Mouse (Mus musculus): ENCODE results near the gene Suds3. TPM values are rescaled to one million over a fixed set of nuclear protein-coding genes. Genes with fewer than 3 reads are reported as not detected.

Gene Suds3
- polyA plus RNA-seq (2014; fragmentation: Nextera tagmentation; extraction: Ambion mirVana), result 37.8 and 41.9 TPM in 2 replicates

DNA sequence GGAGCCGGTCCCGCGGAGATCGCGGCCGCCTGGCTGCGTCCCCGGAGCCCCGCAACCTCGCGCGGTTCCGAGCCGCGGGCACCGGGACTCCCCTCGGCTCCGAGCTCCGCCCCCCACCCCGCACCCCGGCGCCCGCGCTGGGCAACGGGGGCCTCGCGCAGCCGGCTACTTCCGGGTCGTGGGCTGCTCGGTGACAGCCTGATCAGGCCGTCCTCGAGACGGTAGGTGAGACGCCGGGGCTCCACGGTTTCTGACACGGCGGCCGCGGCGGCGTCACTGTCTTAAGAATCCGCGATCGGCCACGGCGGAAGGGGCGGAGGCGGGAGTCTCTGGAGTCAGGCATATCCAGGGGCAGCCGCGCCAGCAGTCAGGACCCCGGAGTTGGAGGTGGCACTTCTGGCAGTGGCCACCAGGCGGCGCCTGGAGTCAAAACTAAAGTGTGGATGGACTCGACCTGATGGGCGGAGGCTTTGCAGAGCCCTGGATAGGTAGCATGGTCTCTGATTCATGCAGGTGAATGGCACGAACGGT is at the start of gene Suds3:
Suds3 (minus strand) TSS at position 278 of the 531 bp plus-strand sequence.
- WGBS, result under 1% methylated on average over 59 of the region's 59 CpGs
- peak within 1 kb of the TSS; percentile 87 for H3K9ac ChIP-seq (ENCODE audit: low read depth, low read length)
- peaks cover 16% of the 10 kb centered on the region for H3K36me3 ChIP-seq (ENCODE audit: control insufficient read depth, insufficient read depth, low read length)
- H3K9me3 ChIP-seq (ENCODE audit: control insufficient read depth, low read length), result no peaks in the 10 kb centered on the region
- H3K4me3 ChIP-seq (ENCODE audit: low read depth, low read length), result peak within 1 kb of the TSS; percentile 97
- DNase-seq (ENCODE audit: low spot score) (peak; percentile 95), ATAC-seq (replicated peaks; ENCODE audit: low FRiP score) (peak; percentile 75)
- H3K27me3 ChIP-seq (replicated peaks; ENCODE audit: control insufficient read depth, insufficient read depth, low read length), result no peaks in the 10 kb centered on the region
- peak within 1 kb of the TSS; percentile 84 for H3K27ac ChIP-seq (ENCODE audit: low read depth, low read length)
- H3K4me2 ChIP-seq, result peak within 1 kb of the TSS; percentile 97
- peaks cover 17% of the 10 kb centered on the region for H3K4me1 ChIP-seq (replicated peaks; ENCODE audit: control insufficient read depth, insufficient read depth, low read length)

DNA sequence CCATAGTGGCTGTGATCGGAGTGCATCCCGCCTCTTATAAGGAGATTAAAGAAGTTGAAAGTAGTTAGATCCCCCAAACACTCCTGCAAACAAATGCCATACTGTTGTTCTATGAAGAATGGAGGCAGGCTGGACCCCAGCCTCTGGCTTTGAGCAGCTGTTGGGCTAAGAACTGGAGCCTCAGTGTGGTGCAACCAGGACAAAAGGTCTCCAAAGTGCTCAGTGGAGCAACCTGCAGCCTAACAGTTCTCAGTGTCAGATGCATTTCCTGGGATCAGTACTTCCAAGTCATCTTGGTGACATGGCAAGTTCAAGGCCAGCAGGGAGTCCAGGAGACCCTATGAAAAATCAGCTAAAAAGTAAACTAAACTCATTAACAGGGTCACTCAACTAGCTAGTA is 49.0 kb upstream of the Suds3 start:
- no peak for ATAC-seq (replicated peaks; ENCODE audit: low FRiP score)
- Histone ChIP-seq H3K9me3 (ENCODE audit: control insufficient read depth, low read length) (no peaks in the 10 kb centered on the region), H3K36me3 (ENCODE audit: control insufficient read depth, insufficient read depth, low read length) (peaks cover 9% of the 10 kb centered on the region; the same call in 1 of the 2 replicates), H3K4me3 (ENCODE audit: low read depth, low read length) (no peak overlapping the region), H3K27me3 (replicated peaks; ENCODE audit: control insufficient read depth, insufficient read depth, low read length) (no peaks in the 10 kb centered on the region), H3K9ac (ENCODE audit: low read depth, low read length) (no peak overlapping the region), H3K27ac (ENCODE audit: low read depth, low read length) (no peak overlapping the region), H3K4me2 (no peak overlapping the region), H3K4me1 (replicated peaks; ENCODE audit: control insufficient read depth, insufficient read depth, low read length) (peaks cover 2% of the 10 kb centered on the region)
- WGBS, result 98% methylated on average over 2 of the region's 2 CpGs
- DNase-seq (ENCODE audit: low spot score), result no peak

DNA sequence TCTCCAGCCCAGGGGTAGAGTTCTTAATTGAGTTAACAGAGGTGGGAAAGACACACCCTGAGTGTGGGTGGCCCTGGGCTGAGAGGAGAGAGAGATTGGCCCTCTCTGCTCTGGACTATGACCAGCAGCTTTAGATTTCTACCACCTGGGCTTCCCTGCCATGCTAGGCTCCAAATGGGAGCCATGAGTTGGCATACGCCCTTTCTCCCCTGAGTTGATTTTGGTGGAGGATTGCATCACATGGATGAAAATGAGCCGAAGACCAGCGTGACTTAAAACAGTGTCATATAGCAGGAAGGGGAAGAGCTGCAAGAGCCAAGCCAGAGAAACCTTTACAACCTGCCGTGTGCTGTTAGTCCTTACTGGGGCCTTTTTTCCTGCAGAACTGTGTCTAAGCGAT is 48.6 kb upstream of the Suds3 start:
- H3K4me3 ChIP-seq (ENCODE audit: low read depth, low read length), result no peak overlapping the region
- no peak for ATAC-seq (replicated peaks; ENCODE audit: low FRiP score)
- H3K27ac ChIP-seq (ENCODE audit: low read depth, low read length), result no peak overlapping the region
- H3K9ac ChIP-seq (ENCODE audit: low read depth, low read length), result no peak overlapping the region
- H3K36me3 ChIP-seq (ENCODE audit: control insufficient read depth, insufficient read depth, low read length), result peaks cover 9% of the 10 kb centered on the region; the same call in 1 of the 2 replicates
- H3K4me1 ChIP-seq (replicated peaks; ENCODE audit: control insufficient read depth, insufficient read depth, low read length), result peaks cover 4% of the 10 kb centered on the region
- no peak for DNase-seq (ENCODE audit: low spot score)
- WGBS, result 86% methylated on average over 5 of the region's 5 CpGs
- no peak overlapping the region for H3K4me2 ChIP-seq
- no peaks in the 10 kb centered on the region for H3K27me3 ChIP-seq (replicated peaks; ENCODE audit: control insufficient read depth, insufficient read depth, low read length)
- no peaks in the 10 kb centered on the region for H3K9me3 ChIP-seq (ENCODE audit: control insufficient read depth, low read length)

DNA sequence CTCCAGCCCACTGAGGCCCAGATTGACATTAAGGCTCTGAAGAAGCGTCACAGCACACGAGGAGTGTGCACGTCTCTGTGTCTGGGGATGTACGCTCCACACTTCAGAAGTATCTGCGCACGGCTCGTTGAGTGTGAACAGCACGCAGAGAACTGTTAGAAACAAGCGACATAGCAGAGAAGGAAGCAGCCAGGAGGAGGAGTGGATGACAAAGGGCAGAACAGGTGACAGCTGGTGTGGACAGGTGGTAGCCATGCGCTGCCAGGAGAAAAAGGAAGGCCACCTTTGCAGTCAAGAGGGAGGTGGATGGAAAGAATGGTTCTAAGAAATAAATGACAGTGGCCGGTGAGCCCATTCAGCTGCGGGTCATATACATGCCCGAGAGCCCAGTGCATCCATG is 47.9 kb upstream of the Suds3 start:
- ATAC-seq (replicated peaks; ENCODE audit: low FRiP score) (no peak), DNase-seq (ENCODE audit: low spot score) (no peak)
- Histone ChIP-seq H3K27me3 (replicated peaks; ENCODE audit: control insufficient read depth, insufficient read depth, low read length) (no peaks in the 10 kb centered on the region), H3K9ac (ENCODE audit: low read depth, low read length) (no peak overlapping the region), H3K4me2 (no peak overlapping the region), H3K9me3 (ENCODE audit: control insufficient read depth, low read length) (no peaks in the 10 kb centered on the region), H3K4me1 (replicated peaks; ENCODE audit: control insufficient read depth, insufficient read depth, low read length) (peaks cover 11% of the 10 kb centered on the region), H3K4me3 (ENCODE audit: low read depth, low read length) (no peak overlapping the region), H3K27ac (ENCODE audit: low read depth, low read length) (no peak overlapping the region), H3K36me3 (ENCODE audit: control insufficient read depth, insufficient read depth, low read length) (peaks cover 9% of the 10 kb centered on the region; the same call in 1 of the 2 replicates)
- WGBS, result 94% methylated on average over 13 of the region's 13 CpGs

- no peak for DNase-seq (ENCODE audit: low spot score)
- ATAC-seq (replicated peaks; ENCODE audit: low FRiP score), result no peak
- Histone ChIP-seq H3K9me3 (ENCODE audit: control insufficient read depth, low read length) (no peaks in the 10 kb centered on the region), H3K27ac (ENCODE audit: low read depth, low read length) (no peak overlapping the region), H3K27me3 (replicated peaks; ENCODE audit: control insufficient read depth, insufficient read depth, low read length) (no peaks in the 10 kb centered on the region), H3K36me3 (ENCODE audit: control insufficient read depth, insufficient read depth, low read length) (peaks cover 15% of the 10 kb centered on the region; the same call in 1 of the 2 replicates), H3K9ac (ENCODE audit: low read depth, low read length) (no peak overlapping the region), H3K4me2 (no peak overlapping the region), H3K4me3 (ENCODE audit: low read depth, low read length) (no peak overlapping the region), H3K4me1 (replicated peaks; ENCODE audit: control insufficient read depth, insufficient read depth, low read length) (peaks cover 11% of the 10 kb centered on the region)
- WGBS, result 80% methylated on average over 10 of the region's 10 CpGs
These were observed 44.6 kb upstream of the Suds3 start for GRCm38 (mm10) chr5:117160499-117160898.

DNA sequence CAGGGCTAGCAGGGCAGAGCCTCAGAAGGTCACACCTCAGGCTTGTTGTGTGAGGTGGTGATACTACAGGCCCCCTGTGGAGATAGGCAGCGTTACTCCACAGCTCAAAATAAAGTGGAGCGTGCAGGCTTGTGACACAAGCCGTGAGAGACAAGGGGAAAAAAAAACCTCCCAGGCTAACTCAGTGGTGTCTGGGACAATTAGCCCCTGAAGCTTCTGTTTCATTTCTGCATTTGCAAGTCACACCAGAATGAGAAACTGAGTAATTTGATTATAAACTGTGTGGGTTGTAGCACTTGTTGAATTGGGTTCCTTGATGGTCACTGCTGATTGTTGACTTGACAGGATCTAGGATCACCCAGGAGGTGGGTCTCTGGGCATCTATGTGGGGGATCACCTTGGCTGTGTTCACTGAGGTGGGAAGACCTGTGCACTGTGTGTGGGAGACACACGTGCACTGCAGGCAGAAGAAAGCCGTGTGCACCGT is 43.9 kb upstream of the Suds3 start:
- 60% methylated on average over 6 of the region's 6 CpGs for WGBS
- H3K36me3 ChIP-seq (ENCODE audit: control insufficient read depth, insufficient read depth, low read length), result peaks cover 13% of the 10 kb centered on the region; the same call in 1 of the 2 replicates

GRCm38 (mm10) chr5:117159326-117159725 is 43.4 kb upstream of the Suds3 start:
- Histone ChIP-seq H3K27me3 (replicated peaks; ENCODE audit: control insufficient read depth, insufficient read depth, low read length) (no peaks in the 10 kb centered on the region), H3K4me2 (no peak overlapping the region), H3K9ac (ENCODE audit: low read depth, low read length) (no peak overlapping the region), H3K9me3 (ENCODE audit: control insufficient read depth, low read length) (no peaks in the 10 kb centered on the region), H3K36me3 (ENCODE audit: control insufficient read depth, insufficient read depth, low read length) (peaks cover 10% of the 10 kb centered on the region; the same call in 1 of the 2 replicates), H3K4me1 (replicated peaks; ENCODE audit: control insufficient read depth, insufficient read depth, low read length) (peaks cover 11% of the 10 kb centered on the region), H3K4me3 (ENCODE audit: low read depth, low read length) (no peak overlapping the region), H3K27ac (ENCODE audit: low read depth, low read length) (no peak overlapping the region)
- DNase-seq (ENCODE audit: low spot score) (no peak), ATAC-seq (replicated peaks; ENCODE audit: low FRiP score) (no peak)
- 63% methylated on average over 8 of the region's 8 CpGs for WGBS

More for the DNA sequence above, 43.9 kb upstream of the Suds3 start:
- DNase-seq (ENCODE audit: low spot score) (no peak), ATAC-seq (replicated peaks; ENCODE audit: low FRiP score) (no peak)
- H3K9me3 ChIP-seq (ENCODE audit: control insufficient read depth, low read length), result no peaks in the 10 kb centered on the region
- H3K27ac ChIP-seq (ENCODE audit: low read depth, low read length), result no peak overlapping the region
- no peaks in the 10 kb centered on the region for H3K27me3 ChIP-seq (replicated peaks; ENCODE audit: control insufficient read depth, insufficient read depth, low read length)
- peaks cover 11% of the 10 kb centered on the region for H3K4me1 ChIP-seq (replicated peaks; ENCODE audit: control insufficient read depth, insufficient read depth, low read length)
- H3K4me3 ChIP-seq (ENCODE audit: low read depth, low read length), result no peak overlapping the region
- no peak overlapping the region for H3K9ac ChIP-seq (ENCODE audit: low read depth, low read length)
- H3K4me2 ChIP-seq, result no peak overlapping the region

- Histone ChIP-seq H3K27ac (ENCODE audit: low read depth, low read length) (no peak overlapping the region), H3K9me3 (ENCODE audit: control insufficient read depth, low read length) (no peaks in the 10 kb centered on the region), H3K4me2 (no peak overlapping the region), H3K4me3 (ENCODE audit: low read depth, low read length) (no peak overlapping the region), H3K27me3 (replicated peaks; ENCODE audit: control insufficient read depth, insufficient read depth, low read length) (no peaks in the 10 kb centered on the region), H3K4me1 (replicated peaks; ENCODE audit: control insufficient read depth, insufficient read depth, low read length) (peaks cover 14% of the 10 kb centered on the region), H3K9ac (ENCODE audit: low read depth, low read length) (no peak overlapping the region), H3K36me3 (ENCODE audit: control insufficient read depth, insufficient read depth, low read length) (peaks cover 10% of the 10 kb centered on the region; the same call in 1 of the 2 replicates)
- no peak for ATAC-seq (replicated peaks; ENCODE audit: low FRiP score)
- no peak for DNase-seq (ENCODE audit: low spot score)
- 85% methylated on average over 7 of the region's 7 CpGs for WGBS
These were observed 42.6 kb upstream of the Suds3 start for GRCm38 (mm10) chr5:117158335-117159018.

Data from liver, embryonic 11.5 days (tissue).